Mouse (Mus musculus): ENCODE measurements around the gene Fam81a.

Gene Fam81a

GRCm38 (mm10) chr9:70053411-70053810 lies 88.9 kb downstream of the Fam81a start:
- DNase-seq (ENCODE audit: low spot score), result no peak

- no peak for DNase-seq (ENCODE audit: low spot score)
These were observed 89.6 kb downstream of the Fam81a start for GRCm38 (mm10) chr9:70052730-70053129.

GRCm38 (mm10) chr9:70049839-70050238 lies 92.5 kb downstream of the Fam81a start:
- DNase-seq (ENCODE audit: low spot score), result no peak

GRCm38 (mm10) chr9:70049416-70049783 lies 93.0 kb downstream of the Fam81a start:
- DNase-seq (ENCODE audit: low spot score), result no peak

GRCm38 (mm10) chr9:70048751-70049415 lies 93.5 kb downstream of the Fam81a start:
- DNase-seq (ENCODE audit: low spot score), result no peak

- no peak for DNase-seq (ENCODE audit: low spot score)
These were observed 94.1 kb downstream of the Fam81a start for GRCm38 (mm10) chr9:70048280-70048679.

- no peak for DNase-seq (ENCODE audit: low spot score)
These were observed 94.5 kb downstream of the Fam81a start for GRCm38 (mm10) chr9:70047839-70048238.

- no peak for DNase-seq (ENCODE audit: low spot score)
These were observed 96.1 kb downstream of the Fam81a start for GRCm38 (mm10) chr9:70046255-70046654.

- DNase-seq (ENCODE audit: low spot score), result no peak
These were observed 97.5 kb downstream of the Fam81a start for GRCm38 (mm10) chr9:70044865-70045264.

GRCm38 (mm10) chr9:70042935-70043334 lies 99.4 kb downstream of the Fam81a start:
- no peak for DNase-seq (ENCODE audit: low spot score)

- DNase-seq (ENCODE audit: low spot score), result no peak
These were observed 100.2 kb downstream of the Fam81a start for GRCm38 (mm10) chr9:70042137-70042536.

GRCm38 (mm10) chr9:70040570-70040969 lies 101.8 kb downstream of the Fam81a start:
- DNase-seq (ENCODE audit: low spot score), result no peak

- DNase-seq (ENCODE audit: low spot score), result no peak
These were observed 102.6 kb downstream of the Fam81a start for GRCm38 (mm10) chr9:70039597-70040385.

Measured in layer of hippocampus, adult 11-12 months (tissue).